Mouse (Mus musculus) heart, embryonic 15.5 days (tissue): ENCODE measurements around the gene Pan2. TPM values are rescaled to one million over a fixed set of nuclear protein-coding genes. Genes with fewer than 3 reads are reported as not detected.

Experiments used
- ATAC-seq: fragments of 200-750 bp; cut with Nextera tagmentation; replicated peaks from 2 replicates; pipeline ENCODE4 v1.8.0; 2017; ENCODE audit warnings: low read depth, moderate TSS enrichment; ENCODE audit not compliant: insufficient number of reproducible peaks, insufficient read depth, low FRiP score
- H3K27ac ChIP-seq: fragments of 300-500 bp; sonication (generic); 2 replicates; pipeline ENCODE4 v1.5.1; 2015; ENCODE audit warnings: mild to moderate bottlenecking, inconsistent platforms
- H3K27me3 ChIP-seq: fragments of 300-500 bp; sonication (generic); 2 replicates; pipeline ENCODE4 v1.6.1; 2015; ENCODE audit warnings: inconsistent platforms
- H3K36me3 ChIP-seq: fragments of 300-500 bp; sonication (generic); 2 replicates; pipeline ENCODE4 v1.6.1; 2015; ENCODE audit warnings: mild to moderate bottlenecking, inconsistent platforms
- H3K4me1 ChIP-seq: fragments of 300-500 bp; sonication (generic); replicated peaks from 2 replicates; pipeline ENCODE4 v1.6.1; 2015; ENCODE audit warnings: inconsistent platforms
- H3K4me2 ChIP-seq: fragments of 300-500 bp; sonication (generic); 2 replicates; pipeline ENCODE4 v1.6.1; 2015; ENCODE audit warnings: inconsistent platforms, mild to moderate bottlenecking, moderate library complexity
- H3K4me3 ChIP-seq: fragments of 300-500 bp; sonication (generic); 2 replicates; pipeline ENCODE4 v1.5.1; 2015; ENCODE audit warnings: mild to moderate bottlenecking, inconsistent platforms
- H3K9ac ChIP-seq: fragments of 300-500 bp; sonication (generic); 2 replicates; pipeline ENCODE4 v1.6.1; 2015; ENCODE audit warnings: mild to moderate bottlenecking, inconsistent platforms
- H3K9me3 ChIP-seq: fragments of 300-500 bp; sonication (generic); replicated peaks from 2 replicates; pipeline ENCODE4 v1.6.1; 2016; ENCODE audit warnings: inconsistent platforms
- WGBS: fragments of 180-500 bp; shearing (Covaris S2); methylation state at CpG from one replicate; pipeline ENCODE4 v1.1.7; 2015; ENCODE audit warnings: mixed read lengths; 5-methylcytosine and 5-hydroxymethylcytosine counted together
- polyA plus RNA-seq: library from polyadenylated mRNA; unstranded; fragments of >200 nt; fragmentation: Nextera tagmentation; extraction: Ambion mirVana; gene quantifications from 2 replicates; pipeline ENCODE4 v1.2.1, GENCODE M21; 2015

Gene Pan2
- polyA plus RNA-seq, 1 experiment from 2014 or later = 22.3 TPM

GRCm38 (mm10) chr10:128367899-128368401 is 64.8 kb downstream of the Pan2 start:
- no peak for ATAC-seq
- H3K27me3 ChIP-seq = no peaks in the 10 kb centered on the region
- 11% methylated on average over 19 of the region's 19 CpGs for WGBS
- peaks cover 23% of the 10 kb centered on the region for H3K36me3 ChIP-seq
- H3K27ac ChIP-seq = peak overlapping the region; percentile 96
- no peaks in the 10 kb centered on the region for H3K9me3 ChIP-seq
- peak overlapping the region; percentile 94 for H3K4me2 ChIP-seq
- peak overlapping the region; percentile 67 for H3K9ac ChIP-seq
- H3K4me1 ChIP-seq = peaks cover 18% of the 10 kb centered on the region
- H3K4me3 ChIP-seq = peak overlapping the region; percentile 67

- Histone ChIP-seq H3K9me3 (no peaks in the 10 kb centered on the region), H3K9ac (peak within 1 kb of the TSS; percentile 67), H3K36me3 (peaks cover 16% of the 10 kb centered on the region), H3K27me3 (no peaks in the 10 kb centered on the region), H3K27ac (peak within 1 kb of the TSS; percentile 96), H3K4me3 (peak within 1 kb of the TSS; percentile 67), H3K4me1 (peaks cover 23% of the 10 kb centered on the region), H3K4me2 (peak within 1 kb of the TSS; percentile 94)
- ATAC-seq = peak; percentile 95
- WGBS = under 1% methylated on average over 84 of the region's 87 CpGs
These were observed 65.5 kb downstream of the Pan2 start, which contains the start of gene Coq10a for GRCm38 (mm10) chr10:128368402-128369217. TSS of gene Coq10a (minus strand) at chr10:128368997.

DNA sequence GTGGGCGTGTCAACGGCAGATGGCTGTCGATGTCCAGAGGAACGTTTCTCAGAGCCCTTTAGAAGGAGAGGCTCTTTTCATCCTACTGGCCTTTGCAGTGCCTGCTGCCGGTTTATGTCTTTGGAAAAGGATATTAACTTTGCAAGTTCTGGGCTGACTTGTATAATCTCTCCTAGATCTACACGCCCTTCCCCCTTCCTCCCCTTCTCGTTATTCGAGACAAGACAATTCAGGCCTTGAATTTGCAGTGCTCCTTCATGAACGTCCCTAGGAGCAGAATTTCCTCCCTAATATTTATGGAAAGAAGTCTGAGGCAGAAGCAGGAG is 66.0 kb downstream of the Pan2 start:
- WGBS = 6% methylated on average over 9 of the region's 9 CpGs
- Histone ChIP-seq H3K9me3 (no peaks in the 10 kb centered on the region), H3K27me3 (no peaks in the 10 kb centered on the region), H3K9ac (peak overlapping the region; percentile 67), H3K4me2 (peak overlapping the region; percentile 94), H3K4me3 (peak overlapping the region; percentile 67), H3K36me3 (peaks cover 11% of the 10 kb centered on the region), H3K27ac (peak overlapping the region; percentile 96), H3K4me1 (peaks cover 23% of the 10 kb centered on the region)
- ATAC-seq = no peak

- WGBS = 80% methylated on average over 6 of the region's 6 CpGs
- H3K4me3 ChIP-seq = peak overlapping the region; percentile 67
- peaks cover 8% of the 10 kb centered on the region for H3K36me3 ChIP-seq
These were observed 66.5 kb downstream of the Pan2 start for GRCm38 (mm10) chr10:128369599-128369998.

GRCm38 (mm10) chr10:128370021-128370420 is 66.9 kb downstream of the Pan2 start:
- Histone ChIP-seq H3K4me2 (no peak overlapping the region), H3K36me3 (peaks cover 6% of the 10 kb centered on the region), H3K9me3 (no peaks in the 10 kb centered on the region), H3K9ac (no peak overlapping the region), H3K27me3 (no peaks in the 10 kb centered on the region), H3K4me1 (peaks cover 23% of the 10 kb centered on the region), H3K4me3 (no peak overlapping the region), H3K27ac (no peak overlapping the region)
- no peak for ATAC-seq
- 71% methylated on average over 6 of the region's 6 CpGs for WGBS

More at GRCm38 (mm10) chr10:128369599-128369998, 66.5 kb downstream of the Pan2 start:
- Histone ChIP-seq H3K27me3 (no peaks in the 10 kb centered on the region), H3K9me3 (no peaks in the 10 kb centered on the region), H3K4me1 (peaks cover 23% of the 10 kb centered on the region), H3K9ac (peak overlapping the region; percentile 67; the same call in 1 of the 2 replicates), H3K4me2 (peak overlapping the region; percentile 94), H3K27ac (peak overlapping the region; percentile 96)
- no peak for ATAC-seq

GRCm38 (mm10) chr10:128370601-128371000 is 67.5 kb downstream of the Pan2 start:
- Histone ChIP-seq H3K4me3 (no peak overlapping the region), H3K27me3 (no peaks in the 10 kb centered on the region), H3K9me3 (no peaks in the 10 kb centered on the region), H3K36me3 (peaks cover under 1% of the 10 kb centered on the region; the same call in 1 of the 2 replicates), H3K9ac (no peak overlapping the region), H3K4me2 (no peak overlapping the region), H3K4me1 (peaks cover 23% of the 10 kb centered on the region), H3K27ac (no peak overlapping the region)
- ATAC-seq = no peak
- 65% methylated on average over 4 of the region's 4 CpGs for WGBS

Other genes with a start within 250 kb of the Pan2 start
- gene Ptges3, start 244.4 kb upstream of the Pan2 start, polyA plus RNA-seq = 268 and 292 TPM in 2 replicates
- gene Atp5b, start 220.1 kb upstream of the Pan2 start, polyA plus RNA-seq = 5,437 and 6,121 TPM in 2 replicates
- gene Baz2a, start 211.8 kb upstream of the Pan2 start, polyA plus RNA-seq = 7.5 and 10.1 TPM in 2 replicates
- 33.8 and 38.2 TPM in 2 replicates for gene Rbms2, start 123.0 kb upstream of the Pan2 start, polyA plus RNA-seq
- gene Gls2, start 108.9 kb upstream of the Pan2 start, polyA plus RNA-seq = 0.58 and 0.66 TPM in 2 replicates
- 37.9 and 38.6 TPM in 2 replicates for gene Spryd4, start 91.5 kb upstream of the Pan2 start, polyA plus RNA-seq
- gene Mip, start 77.5 kb upstream of the Pan2 start, polyA plus RNA-seq = 0.08 TPM in 1 of 2 replicates, not detected in the other
- 22.3 and 32.1 TPM in 2 replicates for gene Timeless, start 71.3 kb upstream of the Pan2 start, polyA plus RNA-seq
- gene Apon, start 49.2 kb upstream of the Pan2 start, polyA plus RNA-seq = 0.10 and 0.14 TPM in 2 replicates
- 0.13 and 1.2 TPM in 2 replicates for gene Apof, start 34.7 kb upstream of the Pan2 start, polyA plus RNA-seq
- gene Stat2, start 32.8 kb upstream of the Pan2 start, polyA plus RNA-seq = 9.6 and 12.3 TPM in 2 replicates
- 4.0 and 4.8 TPM in 2 replicates for gene Il23a, start 4.6 kb upstream of the Pan2 start, polyA plus RNA-seq
- 186 and 213 TPM in 2 replicates for gene Cnpy2, start 19.1 kb downstream of the Pan2 start, polyA plus RNA-seq
- 448 and 450 TPM in 2 replicates for gene Cs, start 34.4 kb downstream of the Pan2 start, polyA plus RNA-seq
- gene Coq10a, start 65.7 kb downstream of the Pan2 start, polyA plus RNA-seq = 17.0 TPM in 2 replicates
- 6.8 and 11.8 TPM in 2 replicates for gene Ankrd52, start 73.8 kb downstream of the Pan2 start, polyA plus RNA-seq
- 0.24 and 0.81 TPM in 2 replicates for gene Slc39a5, start 97.9 kb downstream of the Pan2 start, polyA plus RNA-seq
- gene Nabp2, start 108.2 kb downstream of the Pan2 start, polyA plus RNA-seq = 52.6 and 58.9 TPM in 2 replicates
- gene Rnf41, start 108.3 kb downstream of the Pan2 start, polyA plus RNA-seq = 25.5 and 29.0 TPM in 2 replicates
- gene Smarcc2, start 155.9 kb downstream of the Pan2 start, polyA plus RNA-seq = 59.2 and 60.3 TPM in 2 replicates
- 1,051 and 1,154 TPM in 2 replicates for gene Myl6, start 190.8 kb downstream of the Pan2 start, polyA plus RNA-seq
- gene Myl6b, start 195.3 kb downstream of the Pan2 start, polyA plus RNA-seq = 4.3 and 4.6 TPM in 2 replicates
- gene Esyt1, start 222.5 kb downstream of the Pan2 start, polyA plus RNA-seq = 19.4 and 29.0 TPM in 2 replicates
- gene Zc3h10, start 244.4 kb downstream of the Pan2 start, polyA plus RNA-seq = 10.2 and 11.0 TPM in 2 replicates
- 2,261 and 2,363 TPM in 2 replicates for gene Rpl41, start 246.0 kb downstream of the Pan2 start, polyA plus RNA-seq